Mouse (Mus musculus) liver, embryonic 15.5 days (tissue): Measurements from ENCODE around the gene Krt25. TPM values are rescaled to one million over a fixed set of nuclear protein-coding genes. Genes with fewer than 3 reads are reported as not detected.

Experiments used
- ATAC-seq: fragments of 200-750 bp; cut with Nextera tagmentation; 2 replicates; pipeline ENCODE4 v1.8.0; 2017; ENCODE audit warnings: moderate number of reproducible peaks, mild to moderate bottlenecking, moderate library complexity; ENCODE audit not compliant: insufficient read depth
- H3K27ac ChIP-seq: fragments of 300-500 bp; sonication (generic); replicated peaks from 2 replicates; pipeline ENCODE4 v1.5.1; 2015; ENCODE audit warnings: mild to moderate bottlenecking, inconsistent platforms
- H3K27me3 ChIP-seq: fragments of 300-500 bp; sonication (generic); 2 replicates; pipeline ENCODE4 v1.6.1; 2015; ENCODE audit warnings: mild to moderate bottlenecking, inconsistent platforms
- H3K36me3 ChIP-seq: fragments of 300-500 bp; sonication (generic); replicated peaks from 2 replicates; pipeline ENCODE4 v1.6.1; 2015; ENCODE audit warnings: moderate library complexity, mild to moderate bottlenecking, inconsistent platforms
- H3K4me1 ChIP-seq: fragments of 300-500 bp; sonication (generic); replicated peaks from 2 replicates; pipeline ENCODE4 v1.6.1; 2015; ENCODE audit warnings: inconsistent platforms
- H3K4me2 ChIP-seq: fragments of 300-500 bp; sonication (generic); 2 replicates; pipeline ENCODE4 v1.6.1; 2015; ENCODE audit warnings: moderate library complexity, mild to moderate bottlenecking, inconsistent platforms
- H3K4me3 ChIP-seq: fragments of 300-500 bp; sonication (generic); replicated peaks from 2 replicates; pipeline ENCODE4 v1.5.1; 2015; ENCODE audit warnings: mild to moderate bottlenecking, inconsistent platforms
- H3K9ac ChIP-seq: fragments of 300-500 bp; sonication (generic); 2 replicates; pipeline ENCODE4 v1.6.1; 2015; ENCODE audit warnings: moderate library complexity, mild to moderate bottlenecking, inconsistent platforms
- H3K9me3 ChIP-seq: fragments of 300-500 bp; sonication (generic); replicated peaks from 2 replicates; pipeline ENCODE4 v1.6.1; 2016; ENCODE audit warnings: inconsistent platforms
- WGBS: fragments of 180-500 bp; shearing (Covaris S2); methylation state at CpG from one replicate; pipeline ENCODE4 v1.1.7; 2015; ENCODE audit warnings: mixed read lengths; ENCODE audit not compliant: insufficient replicate concordance; 5-methylcytosine and 5-hydroxymethylcytosine counted together
- polyA plus RNA-seq: library from polyadenylated mRNA; unstranded; fragments of >200 nt; fragmentation: Nextera tagmentation; extraction: Ambion mirVana; gene quantifications from 2 replicates; pipeline ENCODE4 v1.2.1, GENCODE M21; 2015

The Krt25 gene
- polyA plus RNA-seq, 1 experiment from 2014 or later, result not detected

DNA sequence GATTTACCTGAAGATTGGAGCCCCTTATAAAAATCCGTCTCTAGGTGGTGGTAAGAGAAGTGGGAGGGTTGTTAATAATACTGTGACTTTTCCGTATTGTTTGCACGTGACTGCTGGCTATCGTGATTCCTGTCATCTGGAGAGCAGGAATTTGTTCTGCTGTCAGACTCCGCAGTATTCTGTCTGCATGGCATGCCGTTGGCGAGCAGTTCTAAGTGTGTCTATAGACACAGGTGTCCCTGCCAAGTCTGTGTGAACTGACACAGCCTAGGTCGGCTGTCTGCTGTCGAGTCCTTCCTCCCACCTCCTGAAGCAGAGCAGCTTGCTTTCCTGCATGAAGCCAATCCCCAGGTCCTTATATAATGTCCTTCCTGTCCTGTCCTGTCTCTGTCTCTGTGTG lies 3.6 kb downstream of the Krt25 start:
- no peak overlapping the region for H3K9ac ChIP-seq
- no peaks in the 10 kb centered on the region for H3K9me3 ChIP-seq
- H3K27me3 ChIP-seq, result no peaks in the 10 kb centered on the region
- no peak overlapping the region for H3K4me2 ChIP-seq
- H3K36me3 ChIP-seq, result no peaks in the 10 kb centered on the region
- no peak overlapping the region for H3K4me3 ChIP-seq
- no peak overlapping the region for H3K27ac ChIP-seq
- 57% methylated on average over 9 of the region's 9 CpGs for WGBS
- no peak for ATAC-seq
- no peaks in the 10 kb centered on the region for H3K4me1 ChIP-seq

- H3K4me3 ChIP-seq, result no peak overlapping the region
- H3K4me2 ChIP-seq, result no peak overlapping the region
- H3K4me1 ChIP-seq, result no peaks in the 10 kb centered on the region
- H3K9ac ChIP-seq, result no peak overlapping the region
- ATAC-seq, result no peak
- WGBS, result 60% methylated on average over 8 of the region's 8 CpGs
- no peaks in the 10 kb centered on the region for H3K27me3 ChIP-seq
- H3K9me3 ChIP-seq, result no peaks in the 10 kb centered on the region
- no peak overlapping the region for H3K27ac ChIP-seq
- no peaks in the 10 kb centered on the region for H3K36me3 ChIP-seq
Observed at GRCm38 (mm10) chr11:99316543-99316942, 6.2 kb downstream of the Krt25 start.

DNA sequence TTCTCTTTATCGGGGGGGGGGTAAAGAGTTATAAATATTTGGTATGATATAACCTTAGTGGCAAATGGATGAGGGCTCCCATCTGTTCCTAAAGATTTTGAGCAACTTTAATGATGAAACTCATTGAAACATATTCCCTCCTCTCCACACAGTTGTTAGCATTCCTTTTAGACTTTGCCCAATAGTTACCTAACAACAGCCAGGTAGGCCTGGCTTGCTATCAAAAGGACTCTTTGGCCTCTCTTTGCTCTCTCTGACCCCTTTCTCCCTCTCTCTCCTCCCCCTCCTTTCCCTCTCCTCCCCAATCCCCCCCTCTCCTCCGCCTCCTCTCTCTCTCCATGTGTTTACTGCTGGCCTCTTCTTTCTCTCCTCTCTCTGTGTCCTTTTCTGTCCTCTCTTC lies 8.2 kb downstream of the Krt25 start:
- Histone ChIP-seq H3K4me1 (no peaks in the 10 kb centered on the region), H3K4me3 (no peak overlapping the region), H3K27ac (no peak overlapping the region), H3K4me2 (no peak overlapping the region), H3K9me3 (no peaks in the 10 kb centered on the region), H3K27me3 (no peaks in the 10 kb centered on the region), H3K36me3 (no peaks in the 10 kb centered on the region), H3K9ac (no peak overlapping the region)
- ATAC-seq, result peak; percentile 65
- WGBS, result 60% methylated on average over 2 of the region's 2 CpGs

DNA sequence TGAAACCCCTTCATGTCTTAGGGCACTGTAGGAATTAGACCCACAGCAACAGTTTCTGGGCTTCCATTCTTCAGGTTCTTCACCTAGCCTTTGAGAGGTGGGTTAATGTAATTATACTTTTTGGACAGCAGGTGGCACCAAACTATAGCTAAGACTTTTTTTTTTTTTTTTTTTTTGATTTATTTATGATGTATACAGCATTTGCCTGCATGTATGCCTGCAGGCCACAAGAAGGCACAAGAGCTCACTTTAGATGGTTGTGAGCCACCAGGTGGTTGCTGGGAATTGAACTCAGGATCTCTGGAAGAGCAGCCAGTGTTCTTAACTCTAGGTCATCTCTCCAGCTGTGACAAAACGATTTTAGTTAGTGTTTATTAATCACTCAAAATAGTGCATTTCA lies 11.9 kb downstream of the Krt25 start:
- H3K27ac ChIP-seq, result no peak overlapping the region
- no peak overlapping the region for H3K4me3 ChIP-seq
- no peak overlapping the region for H3K9ac ChIP-seq
- 50% methylated on average over 1 of the region's 1 CpGs for WGBS
- no peak overlapping the region for H3K4me2 ChIP-seq
- no peak for ATAC-seq
- no peaks in the 10 kb centered on the region for H3K9me3 ChIP-seq
- H3K4me1 ChIP-seq, result no peaks in the 10 kb centered on the region
- H3K27me3 ChIP-seq, result no peaks in the 10 kb centered on the region
- no peaks in the 10 kb centered on the region for H3K36me3 ChIP-seq

- Histone ChIP-seq H3K4me2 (no peak overlapping the region), H3K9me3 (no peaks in the 10 kb centered on the region), H3K27me3 (no peaks in the 10 kb centered on the region), H3K9ac (no peak overlapping the region), H3K27ac (no peak overlapping the region), H3K4me3 (no peak overlapping the region), H3K4me1 (no peaks in the 10 kb centered on the region), H3K36me3 (no peaks in the 10 kb centered on the region)
- ATAC-seq, result no peak
- WGBS, result 13% methylated on average over 2 of the region's 2 CpGs
Observed at GRCm38 (mm10) chr11:99307579-99307978, 15.2 kb downstream of the Krt25 start.

GRCm38 (mm10) chr11:99295039-99295438 lies 27.7 kb downstream of the Krt25 start:
- no peaks in the 10 kb centered on the region for H3K27me3 ChIP-seq
- H3K4me1 ChIP-seq, result no peaks in the 10 kb centered on the region
- no peaks in the 10 kb centered on the region for H3K9me3 ChIP-seq
- no peak for ATAC-seq
- no peak overlapping the region for H3K9ac ChIP-seq
- no peak overlapping the region for H3K27ac ChIP-seq
- 35% methylated on average over 5 of the region's 5 CpGs for WGBS
- no peak overlapping the region for H3K4me2 ChIP-seq
- H3K4me3 ChIP-seq, result no peak overlapping the region
- H3K36me3 ChIP-seq, result no peaks in the 10 kb centered on the region

GRCm38 (mm10) chr11:99292846-99293245 lies 29.9 kb downstream of the Krt25 start:
- Histone ChIP-seq H3K4me2 (no peak overlapping the region), H3K9me3 (no peaks in the 10 kb centered on the region), H3K36me3 (no peaks in the 10 kb centered on the region), H3K4me1 (no peaks in the 10 kb centered on the region), H3K27me3 (no peaks in the 10 kb centered on the region), H3K4me3 (no peak overlapping the region), H3K9ac (no peak overlapping the region), H3K27ac (no peak overlapping the region)
- no peak for ATAC-seq
- 48% methylated on average over 5 of the region's 5 CpGs for WGBS

GRCm38 (mm10) chr11:99284833-99285312 lies 37.9 kb downstream of the Krt25 start, which contains the start of gene Krt24:
Gene Krt24, minus strand, starts transcription at chr11:99285262.
- H3K4me3 ChIP-seq, result no peak within 1 kb of the TSS
- no peak within 1 kb of the TSS for H3K9ac ChIP-seq
- no peaks in the 10 kb centered on the region for H3K36me3 ChIP-seq
- no peak within 1 kb of the TSS for H3K4me2 ChIP-seq
- H3K9me3 ChIP-seq, result no peaks in the 10 kb centered on the region
- no peaks in the 10 kb centered on the region for H3K27me3 ChIP-seq
- no peak within 1 kb of the TSS for H3K27ac ChIP-seq
- no peaks in the 10 kb centered on the region for H3K4me1 ChIP-seq
- WGBS, result 47% methylated on average over 11 of the region's 11 CpGs
- no peak for ATAC-seq

DNA sequence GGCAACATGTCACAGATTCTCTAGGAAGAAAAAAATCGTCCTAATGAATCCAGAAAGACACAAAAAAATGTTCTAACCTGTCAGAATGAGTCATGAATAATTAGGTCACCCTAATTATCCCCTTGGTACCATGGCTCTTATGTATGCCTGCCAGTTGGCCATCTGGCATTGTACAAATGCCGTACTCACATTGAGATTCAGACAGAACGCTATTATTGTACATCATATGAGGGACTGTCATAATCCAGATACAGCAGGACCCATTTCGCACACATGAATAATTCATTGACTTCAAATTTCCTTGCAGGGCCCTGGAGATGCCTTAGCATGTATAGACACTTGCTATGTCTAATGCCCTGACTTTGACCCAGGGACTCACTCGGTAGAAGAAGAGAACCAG lies 38.7 kb downstream of the Krt25 start:
- H3K27me3 ChIP-seq, result no peaks in the 10 kb centered on the region
- no peaks in the 10 kb centered on the region for H3K9me3 ChIP-seq
- no peak overlapping the region for H3K27ac ChIP-seq
- 63% methylated on average over 5 of the region's 5 CpGs for WGBS
- H3K4me2 ChIP-seq, result no peak overlapping the region
- H3K36me3 ChIP-seq, result no peaks in the 10 kb centered on the region
- no peak overlapping the region for H3K4me3 ChIP-seq
- ATAC-seq, result no peak
- H3K9ac ChIP-seq, result no peak overlapping the region
- no peaks in the 10 kb centered on the region for H3K4me1 ChIP-seq

DNA sequence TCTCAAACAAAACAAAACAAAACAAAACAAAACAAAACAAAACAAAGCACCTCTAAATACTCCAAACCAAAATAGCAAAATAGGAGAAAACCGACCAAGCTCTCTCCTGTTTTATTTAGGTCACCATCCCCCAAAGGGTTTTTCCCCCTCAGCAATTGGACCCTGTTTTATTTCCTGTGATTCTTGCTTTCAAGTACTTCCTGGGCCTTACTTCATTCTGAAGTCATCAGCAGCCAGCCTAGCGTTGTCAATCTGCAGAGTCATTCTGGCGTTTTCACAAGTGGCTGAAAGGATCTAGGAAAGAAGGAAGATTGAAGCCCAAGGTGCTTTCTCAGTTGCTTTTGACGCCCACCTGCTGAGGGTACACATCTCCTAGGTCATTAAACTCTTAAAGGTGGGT lies 39.4 kb downstream of the Krt25 start:
- H3K27ac ChIP-seq, result no peak overlapping the region
- no peak overlapping the region for H3K4me2 ChIP-seq
- no peak overlapping the region for H3K9ac ChIP-seq
- H3K27me3 ChIP-seq, result no peaks in the 10 kb centered on the region
- no peaks in the 10 kb centered on the region for H3K36me3 ChIP-seq
- no peak overlapping the region for H3K4me3 ChIP-seq
- ATAC-seq, result no peak
- 25% methylated on average over 4 of the region's 4 CpGs for WGBS
- no peaks in the 10 kb centered on the region for H3K4me1 ChIP-seq
- no peaks in the 10 kb centered on the region for H3K9me3 ChIP-seq

- no peaks in the 10 kb centered on the region for H3K36me3 ChIP-seq
- no peaks in the 10 kb centered on the region for H3K4me1 ChIP-seq
- no peak overlapping the region for H3K4me2 ChIP-seq
- H3K9me3 ChIP-seq, result no peaks in the 10 kb centered on the region
- no peak for ATAC-seq
- no peak overlapping the region for H3K9ac ChIP-seq
- no peak overlapping the region for H3K27ac ChIP-seq
- H3K4me3 ChIP-seq, result no peak overlapping the region
- H3K27me3 ChIP-seq, result no peaks in the 10 kb centered on the region
- WGBS, result 62% methylated on average over 9 of the region's 9 CpGs
Observed at GRCm38 (mm10) chr11:99281116-99281515, 41.6 kb downstream of the Krt25 start.

DNA sequence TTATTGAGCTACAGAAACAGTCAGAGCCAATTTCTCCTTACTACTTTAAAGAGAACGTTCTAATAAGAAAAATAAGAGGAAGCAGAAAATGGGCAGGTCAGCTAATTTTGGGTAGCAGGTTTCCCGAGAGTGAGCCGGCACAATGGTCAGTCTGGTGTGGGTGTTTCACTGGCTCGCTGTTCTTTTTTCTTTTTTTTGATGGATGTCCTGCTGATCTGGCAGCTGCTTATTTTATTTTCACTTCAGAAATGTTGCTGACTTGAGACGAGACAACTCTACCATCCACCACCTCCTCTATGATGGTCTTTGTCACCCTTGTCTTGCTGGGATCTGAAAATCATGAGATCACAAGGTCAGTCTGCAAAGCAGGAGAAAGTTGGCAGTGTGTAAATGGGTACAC lies 42.8 kb downstream of the Krt25 start:
- H3K4me1 ChIP-seq, result no peaks in the 10 kb centered on the region
- H3K36me3 ChIP-seq, result no peaks in the 10 kb centered on the region
- H3K9me3 ChIP-seq, result no peaks in the 10 kb centered on the region
- no peak for ATAC-seq
- H3K4me3 ChIP-seq, result no peak overlapping the region
- H3K27me3 ChIP-seq, result no peaks in the 10 kb centered on the region
- H3K9ac ChIP-seq, result no peak overlapping the region
- WGBS, result 47% methylated on average over 5 of the region's 5 CpGs
- no peak overlapping the region for H3K27ac ChIP-seq
- no peak overlapping the region for H3K4me2 ChIP-seq
